In the genomic region with DNA sequence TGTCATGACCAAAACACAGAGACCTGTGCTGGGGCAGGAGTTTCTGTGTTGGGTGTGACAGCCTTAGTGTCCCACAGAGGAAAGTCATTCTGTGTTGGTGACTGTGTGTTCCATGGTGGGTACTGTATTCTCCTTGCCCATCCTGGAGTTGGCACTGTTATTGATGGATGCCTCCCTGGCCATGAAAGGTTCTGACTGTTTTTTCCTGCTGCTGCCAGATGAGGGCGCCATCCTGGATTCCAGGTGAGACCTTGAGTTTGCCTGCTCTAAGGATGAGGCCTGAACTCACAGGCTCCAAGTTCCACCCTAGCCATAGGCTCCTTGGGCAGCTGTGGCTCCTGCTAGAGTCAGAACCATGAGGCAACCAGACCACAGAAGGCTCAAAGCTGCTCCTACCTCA, we compare ENCODE assay signal across 9 mouse cellular contexts. TPM values are rescaled to one million over a fixed set of nuclear protein-coding genes. Genes with fewer than 3 reads are reported as not detected.
DNase-seq lines count a peak whose midpoint lies in the region; ATAC-seq and TF ChIP-seq lines count a peak whose summit lies in the region.
"Had no signal": no experiment of that assay in that cellular context is flagged by ENCODE, and none has a peak within 500 bp of the region (broad histone marks: within the 10 kb centered on the region; RNA-seq: fewer than 3 reads in every experiment).

No protein-coding gene starts in this region.

- TF ChIP-seq CTCF in liver, embryonic 14.5 days (IDR thresholded peaks at IDR 0.05; ENCODE audit: low read depth), result peak; percentile 53

- H3K4me1 ChIP-seq in liver, embryonic 14.5 days (replicated peaks; ENCODE audit: control insufficient read depth in 2 of 2, insufficient read depth in 2 of 2, low read length in 1 of 2), result no peaks in the 10 kb centered on the region

- intact Hi-C loops in gastrocnemius, postnatal 14 days (cut with DNase I; ENCODE audit: low total_unique reads), result loop anchor here (10.0 kb wide), 1 partner anchor 147 kb away; no protein-coding TSS in a partner anchor

- H3K9me3 ChIP-seq in liver, embryonic 14.5 days (ENCODE audit: control insufficient read depth, low read length), result no peaks in the 10 kb centered on the region
- H3K9me3 ChIP-seq: megakaryocyte, embryonic 14.5 days had no signal

- no peak overlapping the region for H3K4me3 ChIP-seq in liver, embryonic 14.5 days (ENCODE audit: insufficient read depth in 1 of 2, low read depth in 2 of 2, low read length in 2 of 2)
- H3K4me3 ChIP-seq: megakaryocyte, embryonic 14.5 days had no signal

- WGBS in liver, embryonic 14.5 days (ENCODE audit: insufficient replicate concordance), result 21% methylated on average over 1 of the region's 1 CpGs

- H3K36me3 ChIP-seq in liver, embryonic 14.5 days (replicated peaks; ENCODE audit: control insufficient read depth, insufficient read depth, low read depth), result no peaks in the 10 kb centered on the region

- no peak overlapping the region for H3K4me2 ChIP-seq in liver, embryonic 14.5 days (ENCODE audit: low read depth)

- H3K27ac ChIP-seq in liver, embryonic 14.5 days, result no peak overlapping the region

- no peaks in the 10 kb centered on the region for H3K27me3 ChIP-seq in liver, embryonic 14.5 days (ENCODE audit: control insufficient read depth, insufficient read depth, low read length)
- H3K27me3 ChIP-seq: megakaryocyte, embryonic 14.5 days had no signal

- H3K9ac ChIP-seq in liver, embryonic 14.5 days (replicated peaks), result no peak overlapping the region

- no peak for ATAC-seq in liver, embryonic 14.5 days (ENCODE audit: insufficient read depth)

- DNase-seq in embryo, embryonic 10.5 days (ENCODE audit: low spot score), result peak; percentile 7
- DNase-seq in embryo, embryonic 9.5 days (ENCODE audit: extremely low spot score), result no peak
- no peak for DNase-seq in liver, embryonic 14.5 days (ENCODE audit: low read depth in 3 of 3, low spot score in 3 of 3)
- DNase-seq in liver (no peak), MN1 (ENCODE audit: low spot score) (peak; percentile 28)
- DNase-seq in lung, postnatal 36 days, result peak; percentile 12
- no peak for DNase-seq in gastrocnemius, postnatal 14 days
- no peak for DNase-seq in neural tube, embryonic 10.5 days (ENCODE audit: extremely low spot score, low spot score)

- no peak for TF ChIP-seq EP300 in liver, embryonic 14.5 days (IDR thresholded peaks at IDR 0.05; ENCODE audit: low read depth)

RNA-seq across cellular contexts. Expression of a gene that starts 47.4 kb away (rescaled TPM):
- polyA plus RNA-seq in liver, embryonic 14.5 days (2012; rRNA removed), result 10.2 and 11.1 TPM in 2 replicates
- polyA plus RNA-seq in liver, embryonic 14.5 days (2014; fragmentation: Nextera tagmentation; extraction: Ambion mirVana), result 19.1 and 21.2 TPM in 2 replicates
- 10 to 100 TPM; 21.5 to 23.9 TPM for total RNA-seq in gastrocnemius, postnatal 14 days (2021)

RNA-seq across cellular contexts. Expression of a gene that starts 47.4 kb away (rescaled TPM):
- polyA plus RNA-seq in liver, embryonic 14.5 days (2012; rRNA removed), result 10.6 and 13.3 TPM in 2 replicates
- polyA plus RNA-seq in liver, embryonic 14.5 days (2014; fragmentation: Nextera tagmentation; extraction: Ambion mirVana), result 8.9 and 10.2 TPM in 2 replicates
- 10 to 100 TPM in 1 of 2 experiments, 1 to 10 TPM in 1; 8.5 to 10.6 TPM for total RNA-seq in gastrocnemius, postnatal 14 days (2021)

Comparison
In these comparisons a context has a peak if more than half of its experiments do, and no peak if none do; other contexts are left out.
1. DNase-seq: peak in embryo, embryonic 10.5 days (single experiment), MN1 (single experiment) and lung, postnatal 36 days (single experiment); none in embryo, embryonic 9.5 days (single experiment), liver, embryonic 14.5 days (0 of 3), liver (single experiment), gastrocnemius, postnatal 14 days (single experiment) and neural tube, embryonic 10.5 days (single experiment).